Mouse (Mus musculus) frontal cortex, postnatal 25 days (tissue): ENCODE measurements around the gene Ryr3.
A peak's percentile ranks its signal among the peaks of the same experiment; 100 is the strongest.

Experiments
- DNase-seq, 2 experiments: peaks; one replicate each; pipeline ENCODE4 v3.0.0; 2022; ENCODE audit warnings: low spot score in 2 of 2

The Ryr3 gene

GRCm38 (mm10) chr2:112669461-112669860, 547.4 kb downstream of the Ryr3 start:
- no peak for DNase-seq

- no peak for DNase-seq
Observed at GRCm38 (mm10) chr2:112656131-112656530, 560.8 kb downstream of the Ryr3 start.

GRCm38 (mm10) chr2:112653836-112654235, 563.1 kb downstream of the Ryr3 start:
- no peak for DNase-seq

- no peak for DNase-seq
Observed at GRCm38 (mm10) chr2:112637206-112637605, 579.7 kb downstream of the Ryr3 start.

- DNase-seq, result no peak
Observed at GRCm38 (mm10) chr2:112632536-112632935, 584.4 kb downstream of the Ryr3 start.

- DNase-seq, result no peak
Observed at GRCm38 (mm10) chr2:112630669-112631068, 586.2 kb downstream of the Ryr3 start.

- DNase-seq, result no peak
Observed at GRCm38 (mm10) chr2:112625156-112625555, 591.7 kb downstream of the Ryr3 start.

- DNase-seq, result no peak
Observed at GRCm38 (mm10) chr2:112617206-112617605, 599.7 kb downstream of the Ryr3 start.

- no peak for DNase-seq
Observed at GRCm38 (mm10) chr2:112614375-112614774, 602.5 kb downstream of the Ryr3 start.

GRCm38 (mm10) chr2:112612628-112613027, 604.3 kb downstream of the Ryr3 start:
- no peak for DNase-seq

GRCm38 (mm10) chr2:112606536-112606935, 610.4 kb downstream of the Ryr3 start:
- no peak for DNase-seq

GRCm38 (mm10) chr2:112602487-112602886, 614.4 kb downstream of the Ryr3 start:
- no peak for DNase-seq

- no peak for DNase-seq
Observed at GRCm38 (mm10) chr2:112600222-112600621, 616.7 kb downstream of the Ryr3 start.

- no peak for DNase-seq
Observed at GRCm38 (mm10) chr2:112597064-112597463, 619.8 kb downstream of the Ryr3 start.

GRCm38 (mm10) chr2:112596415-112596814, 620.5 kb downstream of the Ryr3 start:
- DNase-seq, result no peak

- DNase-seq, result no peak
Observed at GRCm38 (mm10) chr2:112595807-112596206, 621.1 kb downstream of the Ryr3 start.

- no peak for DNase-seq
Observed at GRCm38 (mm10) chr2:112593781-112594180, 623.1 kb downstream of the Ryr3 start.

- DNase-seq, result no peak
Observed at GRCm38 (mm10) chr2:112593322-112593721, 623.6 kb downstream of the Ryr3 start.

GRCm38 (mm10) chr2:112591451-112591871, 625.4 kb downstream of the Ryr3 start:
- DNase-seq, result peak in 1 of 2 experiments; percentile 10

GRCm38 (mm10) chr2:112590985-112591384, 625.9 kb downstream of the Ryr3 start:
- DNase-seq, result no peak
